Mouse (Mus musculus) liver, embryonic 14 days (tissue): ENCODE measurements around the gene Vwa1. TPM values are rescaled to one million over a fixed set of nuclear protein-coding genes. Genes with fewer than 3 reads are reported as not detected.

Source experiments
- polyA plus RNA-seq: library from polyadenylated mRNA; depleted of rRNA; stranded (reverse); fragments of >200 nt; gene quantifications from 2 replicates; pipeline ENCODE4 v1.2.3, GENCODE M21; 2012; rRNA removed

The Vwa1 gene
- polyA plus RNA-seq = 0.12 and 0.18 TPM in 2 replicates

DNA sequence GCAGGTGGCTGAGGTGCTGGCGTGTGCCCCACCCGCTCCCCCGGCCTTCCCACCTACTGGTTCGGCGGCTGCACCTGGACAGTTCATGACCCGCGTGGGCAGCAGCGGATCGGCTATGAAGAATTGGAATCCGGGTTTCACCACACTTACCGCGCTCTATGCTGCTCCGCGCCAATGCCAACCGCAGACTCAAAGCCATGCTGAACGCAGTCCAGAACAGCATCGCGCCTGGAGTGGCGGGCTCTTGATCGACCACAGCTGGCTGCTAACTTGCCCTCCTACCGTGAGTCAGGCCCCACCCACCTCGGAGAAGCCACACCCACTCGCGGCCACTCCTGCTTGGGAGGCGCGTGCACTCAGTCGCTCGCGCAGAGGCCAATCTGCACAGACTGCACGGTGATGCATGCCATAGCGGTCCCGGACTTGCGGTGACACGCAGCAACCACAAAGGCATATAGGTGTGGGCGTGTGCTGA, at the start of gene Vwa1:
TSS of gene Vwa1 (minus strand) at position 419 of the 475 bp plus-strand sequence.

DNA sequence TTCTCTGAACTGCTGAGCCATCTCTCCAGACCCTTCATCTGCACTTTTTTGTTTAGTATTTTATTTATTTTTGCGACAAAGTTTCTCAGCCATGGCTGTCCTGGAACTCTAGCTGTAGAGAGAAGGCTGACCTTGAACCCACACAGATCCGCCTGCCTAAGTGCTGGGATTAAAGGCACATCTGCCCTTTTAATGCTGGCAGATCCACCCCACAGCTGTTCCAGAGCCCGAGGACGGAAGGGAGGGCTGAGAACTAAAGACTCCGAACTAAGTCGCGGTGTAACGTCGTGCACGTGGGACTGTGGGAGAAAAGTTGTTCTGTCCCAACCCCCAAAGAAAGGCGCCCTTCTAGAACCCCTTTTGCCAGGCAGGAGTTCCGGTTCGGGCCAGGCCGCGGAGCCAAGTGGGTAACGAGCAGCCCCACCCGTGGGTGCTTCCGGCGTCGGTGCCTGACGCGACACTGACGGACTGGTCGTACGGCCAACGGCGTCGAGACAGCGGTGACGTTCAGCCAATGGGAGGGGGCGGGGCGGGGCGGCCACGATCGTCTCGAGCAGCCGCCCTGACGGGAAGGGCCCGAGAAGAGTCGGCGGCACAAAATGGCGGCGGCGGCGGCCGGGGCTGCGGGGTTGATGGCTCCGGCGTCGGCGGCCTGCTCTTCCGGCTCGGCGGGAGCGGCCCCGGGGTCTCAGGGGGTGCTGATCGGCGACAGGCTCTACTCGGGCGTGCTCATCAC, 37.6 kb upstream of the Vwa1 start, which contains the start of gene Ccnl2:
TSS of gene Ccnl2 (plus strand) at position 561 of the 736 bp plus-strand sequence.

GRCm38 (mm10) chr4:155802741-155803339, 28.3 kb upstream of the Vwa1 start, which contains the start of gene Mrpl20:
Gene Mrpl20 (plus strand): TSS chr4:155802878.

GRCm38 (mm10) chr4:155790021-155790489, 15.6 kb upstream of the Vwa1 start, which contains the start of gene Ankrd65:
Gene Ankrd65 (plus strand): TSS chr4:155790439.

GRCm38 (mm10) chr4:155785819-155786218, 11.3 kb upstream of the Vwa1 start, which contains the start of gene Tmem88b:
Gene Tmem88b (minus strand): TSS chr4:155785874.

DNA sequence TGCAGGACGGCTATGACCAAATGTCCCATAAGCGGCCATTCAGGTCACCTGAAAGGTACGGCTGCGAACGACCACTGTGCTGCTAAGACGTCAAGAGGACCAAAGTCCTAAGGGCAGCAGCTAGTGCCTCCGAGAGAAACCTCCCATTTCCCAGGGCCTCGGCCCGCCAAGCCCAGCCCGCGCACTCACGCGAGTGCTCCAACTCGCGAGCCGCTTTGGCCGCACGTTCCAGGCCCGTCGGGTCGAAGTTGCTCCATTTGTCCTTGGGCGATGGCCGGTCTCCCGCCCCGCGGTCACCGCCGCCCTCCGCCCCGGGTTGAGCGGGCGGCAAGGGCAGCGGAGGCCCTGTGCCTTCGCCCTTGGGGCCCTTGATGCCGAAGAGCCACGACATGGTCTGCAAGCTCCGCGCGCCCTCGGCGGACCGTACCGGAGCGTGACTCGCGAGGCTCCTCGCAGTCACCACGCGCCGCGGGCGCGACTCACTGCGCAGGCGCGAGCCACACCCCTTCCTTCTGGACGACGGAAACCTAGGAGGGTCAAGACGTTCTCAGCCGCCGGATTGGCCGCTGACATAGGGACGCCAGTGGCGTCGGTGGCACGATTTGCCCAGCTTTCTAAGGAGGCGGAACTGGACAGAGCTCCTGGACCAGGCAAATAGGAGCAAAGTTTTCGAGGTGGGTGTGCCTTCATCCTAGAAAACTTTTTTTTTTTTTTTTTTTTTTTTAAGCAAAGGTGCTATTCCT, 13.7 kb downstream of the Vwa1 start, which contains the start of gene Atad3a:
TSS of gene Atad3a (minus strand) at position 481 of the 743 bp plus-strand sequence.

GRCm38 (mm10) chr4:155734350-155734941, 40.1 kb downstream of the Vwa1 start, which contains the start of gene Tmem240:
Gene Tmem240 (plus strand): TSS chr4:155734800.

Other genes starting within 250 kb of the Vwa1 start
- 28.9 and 34.9 TPM in 2 replicates for gene Nadk, start 212.3 kb downstream of the Vwa1 start, polyA plus RNA-seq
- gene Slc35e2, start 173.3 kb downstream of the Vwa1 start, polyA plus RNA-seq = 3.9 and 5.0 TPM in 2 replicates
- gene Cdk11b, start 149.8 kb downstream of the Vwa1 start, polyA plus RNA-seq = 19.8 and 24.5 TPM in 2 replicates
- not detected in 2 replicates for gene Gm10563, start 129.3 kb downstream of the Vwa1 start, polyA plus RNA-seq
- gene Mmp23, start 121.3 kb downstream of the Vwa1 start, polyA plus RNA-seq = 4.6 TPM in 2 replicates
- gene Mib2, start 105.5 kb downstream of the Vwa1 start, polyA plus RNA-seq = 4.1 and 4.6 TPM in 2 replicates
- gene Fndc10, start 80.4 kb downstream of the Vwa1 start, polyA plus RNA-seq = 0.39 and 0.52 TPM in 2 replicates
- 35.5 and 42.0 TPM in 2 replicates for gene Ssu72, start 69.9 kb downstream of the Vwa1 start, polyA plus RNA-seq
- gene Tmem240, start 39.9 kb downstream of the Vwa1 start, polyA plus RNA-seq = 0.09 and 0.20 TPM in 2 replicates
- 37.8 and 42.2 TPM in 2 replicates for gene Atad3a, start 13.6 kb downstream of the Vwa1 start, polyA plus RNA-seq
- 0.29 TPM in 2 replicates for gene Tmem88b, start 11.2 kb upstream of the Vwa1 start, polyA plus RNA-seq
- gene Ankrd65, start 15.7 kb upstream of the Vwa1 start, polyA plus RNA-seq = 0.02 TPM in 1 of 2 replicates, not detected in the other
- gene Mrpl20, start 28.2 kb upstream of the Vwa1 start, polyA plus RNA-seq = 68.5 and 74.1 TPM in 2 replicates
- gene Ccnl2, start 37.8 kb upstream of the Vwa1 start, polyA plus RNA-seq = 66.5 and 75.1 TPM in 2 replicates
- gene Aurkaip1, start 56.6 kb upstream of the Vwa1 start, polyA plus RNA-seq = 76.4 and 80.4 TPM in 2 replicates
- 5.0 and 5.9 TPM in 2 replicates for gene Mxra8, start 65.0 kb upstream of the Vwa1 start, polyA plus RNA-seq
- gene Dvl1, start 72.7 kb upstream of the Vwa1 start, polyA plus RNA-seq = 18.2 and 20.1 TPM in 2 replicates
- 0.06 and 0.08 TPM in 2 replicates for gene Tas1r3, start 88.7 kb upstream of the Vwa1 start, polyA plus RNA-seq
- gene Cptp, start 94.7 kb upstream of the Vwa1 start, polyA plus RNA-seq = 4.5 and 5.1 TPM in 2 replicates
- gene Ints11, start 94.8 kb upstream of the Vwa1 start, polyA plus RNA-seq = 19.9 and 22.3 TPM in 2 replicates
- gene Pusl1, start 117.1 kb upstream of the Vwa1 start, polyA plus RNA-seq = 14.5 and 17.2 TPM in 2 replicates
- gene Acap3, start 117.1 kb upstream of the Vwa1 start, polyA plus RNA-seq = 6.8 and 9.2 TPM in 2 replicates
- gene Ube2j2, start 169.1 kb upstream of the Vwa1 start, polyA plus RNA-seq = 34.7 and 36.6 TPM in 2 replicates
- gene C1qtnf12, start 187.6 kb upstream of the Vwa1 start, polyA plus RNA-seq = 32.6 and 35.9 TPM in 2 replicates
- 2.1 and 2.8 TPM in 2 replicates for gene B3galt6, start 218.0 kb upstream of the Vwa1 start, polyA plus RNA-seq
- gene Sdf4, start 218.2 kb upstream of the Vwa1 start, polyA plus RNA-seq = 30.4 and 33.1 TPM in 2 replicates
- 0.85 and 1.0 TPM in 2 replicates for gene Tnfrsf4, start 239.1 kb upstream of the Vwa1 start, polyA plus RNA-seq